Mouse (Mus musculus) right cerebral cortex, adult 2 months (tissue): ENCODE measurements around the gene Olfr120.
"Not testable (repeated sequence)": the region's sequence is repeated elsewhere in the genome, so short reads cannot be mapped to it uniquely, and the experiment has no call there.

ENCODE experiments used
- DNase-seq, 2 experiments: peaks; one replicate each; pipeline ENCODE4 v3.0.0; 2021 to 2022; ENCODE audit warnings: low spot score in 2 of 2

Olfr120 gene

GRCm38 (mm10) chr17:37721508-37721907, at the start of gene Olfr120:
Olfr120 (plus strand) TSS chr17:37721808.
- DNase-seq: no peak

GRCm38 (mm10) chr17:37696264-37696663, 25.3 kb upstream of the Olfr120 start, which contains the start of gene Olfr119:
Olfr119 (plus strand) TSS chr17:37696564.
- not testable (repeated sequence) for DNase-seq

- DNase-seq: no peak
Measured at GRCm38 (mm10) chr17:37738070-37738469, 16.5 kb downstream of the Olfr120 start.

- DNase-seq: no peak
Measured at GRCm38 (mm10) chr17:37768307-37768706, 46.7 kb downstream of the Olfr120 start, which contains the start of gene Olfr122. Olfr122 (plus strand) TSS chr17:37768607.
